Mouse (Mus musculus) layer of hippocampus, adult 9-11 months (tissue): ENCODE measurements around the gene Sox13.

Source experiments
- DNase-seq: peaks from one replicate; pipeline ENCODE4 v3.0.0; 2022

The Sox13 gene

GRCm38 (mm10) chr1:133424547-133425140 is 467 bp upstream of the Sox13 start:
- DNase-seq = no peak

- DNase-seq = no peak
Observed at GRCm38 (mm10) chr1:133423166-133423542, 1.0 kb downstream of the Sox13 start.

GRCm38 (mm10) chr1:133422615-133423161 is 1.5 kb downstream of the Sox13 start:
- DNase-seq = no peak

- no peak for DNase-seq
Observed at GRCm38 (mm10) chr1:133421975-133422570, 2.1 kb downstream of the Sox13 start.

GRCm38 (mm10) chr1:133421061-133421460 is 3.1 kb downstream of the Sox13 start:
- no peak for DNase-seq

- DNase-seq = no peak
Observed at GRCm38 (mm10) chr1:133420491-133420890, 3.7 kb downstream of the Sox13 start.

- DNase-seq = no peak
Observed at GRCm38 (mm10) chr1:133419178-133419834, 4.9 kb downstream of the Sox13 start.

- DNase-seq = peak; percentile 38
Observed at GRCm38 (mm10) chr1:133418164-133418800, 5.9 kb downstream of the Sox13 start.

- DNase-seq = no peak
Observed at GRCm38 (mm10) chr1:133417539-133417938, 6.6 kb downstream of the Sox13 start.

GRCm38 (mm10) chr1:133417113-133417512 is 7.1 kb downstream of the Sox13 start:
- no peak for DNase-seq

- no peak for DNase-seq
Observed at GRCm38 (mm10) chr1:133416472-133416871, 7.7 kb downstream of the Sox13 start.

- no peak for DNase-seq
Observed at GRCm38 (mm10) chr1:133415505-133415904, 8.7 kb downstream of the Sox13 start.

GRCm38 (mm10) chr1:133415086-133415485 is 9.1 kb downstream of the Sox13 start:
- DNase-seq = no peak

- DNase-seq = no peak
Observed at GRCm38 (mm10) chr1:133412941-133413340, 11.2 kb downstream of the Sox13 start.

GRCm38 (mm10) chr1:133411506-133412147 is 12.6 kb downstream of the Sox13 start:
- DNase-seq = no peak

GRCm38 (mm10) chr1:133409786-133410185 is 14.4 kb downstream of the Sox13 start:
- DNase-seq = no peak

GRCm38 (mm10) chr1:133408880-133409516 is 15.2 kb downstream of the Sox13 start:
- no peak for DNase-seq

GRCm38 (mm10) chr1:133408321-133408720 is 15.9 kb downstream of the Sox13 start:
- no peak for DNase-seq

GRCm38 (mm10) chr1:133407436-133407835 is 16.7 kb downstream of the Sox13 start:
- DNase-seq = no peak

GRCm38 (mm10) chr1:133406614-133407013 is 17.6 kb downstream of the Sox13 start:
- DNase-seq = no peak

- no peak for DNase-seq
Observed at GRCm38 (mm10) chr1:133404005-133404404, 20.2 kb downstream of the Sox13 start.

GRCm38 (mm10) chr1:133400014-133400725 is 24.0 kb downstream of the Sox13 start:
- DNase-seq = no peak
